Mouse (Mus musculus): ENCODE data around the gene Hist1h4h.
"Not testable (repeated sequence)": the region's sequence is repeated elsewhere in the genome, so short reads cannot be mapped to it uniquely, and the experiment has no call there.

DNA sequence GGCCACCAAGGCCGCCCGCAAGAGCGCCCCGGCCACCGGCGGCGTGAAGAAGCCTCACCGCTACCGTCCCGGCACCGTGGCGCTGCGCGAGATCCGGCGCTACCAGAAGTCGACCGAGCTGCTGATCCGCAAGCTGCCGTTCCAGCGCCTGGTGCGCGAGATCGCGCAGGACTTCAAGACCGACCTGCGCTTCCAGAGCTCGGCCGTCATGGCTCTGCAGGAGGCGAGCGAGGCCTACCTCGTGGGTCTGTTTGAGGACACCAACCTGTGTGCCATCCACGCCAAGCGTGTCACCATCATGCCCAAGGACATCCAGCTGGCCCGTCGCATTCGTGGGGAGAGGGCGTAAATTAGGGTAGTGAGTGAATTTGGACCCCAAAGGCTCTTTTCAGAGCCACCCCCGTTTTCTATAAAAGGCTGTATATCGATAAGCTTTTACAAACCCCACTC lies 45.0 kb downstream of the Hist1h4h start:
- not testable (repeated sequence) for TF ChIP-seq CTCF (IDR thresholded peaks at IDR 0.05; ENCODE audit: low read depth, low read length)
- peak; percentile 81 for TF ChIP-seq POLR2A (IDR thresholded peaks at IDR 0.05; ENCODE audit: insufficient read depth, low read length)
